Mouse (Mus musculus) WW6 (cell line): ENCODE results near the gene Ak4.

Source experiments
- DNase-seq: peaks from one replicate; pipeline ENCODE4 v3.0.0-alpha.2; 2013; ENCODE audit warnings: low read depth, low spot score

Ak4 gene

DNA sequence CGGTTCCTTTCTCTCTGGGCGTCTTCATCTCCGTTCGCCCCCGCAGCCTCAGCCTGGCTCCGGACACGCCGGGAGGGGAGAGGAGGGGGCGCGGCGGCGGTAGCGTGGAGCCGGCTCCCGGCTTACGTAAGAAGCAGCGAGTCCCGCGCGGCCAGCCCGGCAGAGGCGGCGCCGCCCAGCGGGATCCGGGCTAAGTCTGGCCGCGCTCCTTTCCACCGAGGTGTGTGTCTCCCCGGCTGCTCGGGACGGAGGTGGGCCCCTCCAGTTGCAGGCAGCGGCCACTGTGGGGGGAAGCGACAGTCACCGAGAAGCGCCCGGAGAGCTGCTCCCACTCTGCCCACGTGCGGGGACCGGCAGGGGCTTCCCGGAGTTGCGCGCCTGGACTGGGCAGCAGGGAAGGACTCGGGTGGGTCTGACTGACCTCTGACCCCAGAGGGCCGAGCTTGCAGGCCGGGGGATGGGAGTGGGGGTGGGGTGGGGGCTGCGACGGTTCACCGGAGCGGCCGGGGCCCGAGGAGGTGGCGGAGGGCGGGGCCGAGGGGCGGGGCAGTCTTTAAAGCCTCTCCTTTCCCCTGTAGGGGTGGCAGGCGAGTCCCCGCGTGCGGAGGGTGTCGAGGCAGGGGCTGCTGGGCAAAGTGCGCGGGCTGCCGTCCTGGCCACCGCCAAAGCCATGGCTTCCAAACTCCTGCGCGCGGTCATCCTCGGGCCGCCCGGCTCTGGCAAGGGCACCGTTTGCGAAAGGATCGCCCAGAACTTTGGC, at the start of gene Ak4:
Ak4 (plus strand) TSS at position 127 of the 760 bp plus-strand sequence.
- peak; percentile 38 for DNase-seq

DNA sequence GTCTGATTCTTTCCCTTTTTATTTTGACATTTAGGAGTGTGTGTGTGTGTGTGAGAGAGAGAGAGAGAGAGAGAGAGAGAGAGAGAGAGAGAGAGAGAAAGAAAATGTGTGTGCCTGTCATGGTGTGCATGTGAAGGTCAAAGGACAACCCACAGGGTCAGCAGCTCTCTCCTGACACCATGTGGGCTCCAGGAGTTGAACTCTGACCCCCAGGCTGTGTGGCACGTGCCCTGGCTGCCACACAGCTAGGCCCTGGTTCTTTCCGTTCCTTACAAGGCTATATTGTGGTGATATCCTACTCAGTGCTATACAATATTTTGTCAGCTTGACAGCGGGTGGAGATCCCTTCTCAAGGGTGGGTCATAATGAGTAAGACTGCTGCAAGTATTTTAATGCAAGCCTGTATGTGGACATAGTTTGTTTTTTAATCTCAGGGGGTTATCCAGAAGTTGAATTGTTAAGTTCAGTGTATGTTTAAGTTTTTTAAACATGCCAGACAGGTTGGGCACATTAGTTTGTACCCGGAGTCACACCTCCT, 49.3 kb upstream of the Ak4 start:
- no peak for DNase-seq

- no peak for DNase-seq
These were observed 46.8 kb upstream of the Ak4 start for GRCm38 (mm10) chr4:101372283-101372682.

- no peak for DNase-seq
These were observed 46.3 kb upstream of the Ak4 start for GRCm38 (mm10) chr4:101372751-101373150.

GRCm38 (mm10) chr4:101374104-101374503, 45.0 kb upstream of the Ak4 start:
- DNase-seq, result no peak

- no peak for DNase-seq
These were observed 42.2 kb upstream of the Ak4 start for GRCm38 (mm10) chr4:101376835-101377234.

DNA sequence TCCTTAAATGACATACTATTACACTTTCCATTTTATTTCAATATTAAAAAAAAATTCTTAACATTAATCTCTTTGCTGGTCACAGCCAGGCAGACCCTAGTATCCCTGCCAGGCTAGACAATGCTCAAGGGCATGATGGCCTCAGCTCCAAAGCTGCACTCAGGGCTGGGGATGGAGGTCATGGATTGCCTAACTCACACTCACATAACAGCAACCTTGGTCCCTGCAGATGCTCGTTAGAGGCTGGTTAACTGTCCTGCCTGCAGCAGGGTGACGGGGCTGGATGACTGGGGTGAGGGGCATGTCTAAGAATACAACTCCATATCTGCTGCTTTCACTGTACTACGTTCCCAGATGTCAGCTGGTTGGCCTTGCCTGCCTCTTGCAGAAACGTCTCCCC, 40.8 kb upstream of the Ak4 start:
- no peak for DNase-seq

GRCm38 (mm10) chr4:101378778-101379177, 40.3 kb upstream of the Ak4 start:
- DNase-seq, result no peak

- no peak for DNase-seq
These were observed 34.1 kb upstream of the Ak4 start for GRCm38 (mm10) chr4:101385002-101385401.

DNA sequence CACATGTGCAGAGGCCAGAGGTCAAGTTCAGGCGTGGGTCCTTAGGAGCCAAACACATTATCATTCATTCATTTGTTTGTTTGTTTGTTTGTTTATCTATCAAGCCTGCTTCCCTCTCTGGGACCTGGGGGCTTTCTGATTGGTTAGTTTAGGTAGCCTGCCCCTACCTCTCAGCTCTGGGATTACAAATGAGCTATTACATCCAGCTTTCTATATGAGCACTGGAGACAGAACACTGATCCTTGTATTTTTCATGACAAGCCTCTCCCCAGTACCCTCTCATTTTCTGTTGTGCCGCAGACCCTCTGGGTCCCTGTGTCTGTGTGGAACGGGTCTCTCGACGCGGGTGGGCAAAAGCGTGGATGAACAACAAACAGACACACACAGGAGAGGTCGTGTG, 30.8 kb upstream of the Ak4 start:
- DNase-seq, result no peak

DNA sequence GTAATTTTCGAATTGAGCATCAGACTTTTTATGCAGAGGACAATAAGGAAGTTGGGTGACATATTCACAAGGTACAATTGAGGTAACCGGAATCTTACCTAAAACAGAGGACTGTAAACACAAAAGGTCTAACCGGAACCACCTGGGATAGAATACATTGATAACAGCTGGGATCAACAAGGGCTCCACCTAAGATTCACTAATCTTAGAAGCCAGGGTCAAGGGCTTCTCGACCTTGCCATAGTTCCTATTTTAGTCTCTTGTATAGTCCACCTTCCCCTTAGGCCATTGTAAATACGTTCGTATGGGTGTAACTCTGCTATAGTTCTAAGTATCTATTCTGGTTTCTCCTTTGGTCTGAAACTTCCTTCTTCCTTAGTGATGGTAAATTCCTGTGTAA, 30.4 kb upstream of the Ak4 start:
- DNase-seq, result peak; percentile 33

- DNase-seq, result peak; percentile 42
These were observed 26.8 kb upstream of the Ak4 start for GRCm38 (mm10) chr4:101392229-101392628.

DNA sequence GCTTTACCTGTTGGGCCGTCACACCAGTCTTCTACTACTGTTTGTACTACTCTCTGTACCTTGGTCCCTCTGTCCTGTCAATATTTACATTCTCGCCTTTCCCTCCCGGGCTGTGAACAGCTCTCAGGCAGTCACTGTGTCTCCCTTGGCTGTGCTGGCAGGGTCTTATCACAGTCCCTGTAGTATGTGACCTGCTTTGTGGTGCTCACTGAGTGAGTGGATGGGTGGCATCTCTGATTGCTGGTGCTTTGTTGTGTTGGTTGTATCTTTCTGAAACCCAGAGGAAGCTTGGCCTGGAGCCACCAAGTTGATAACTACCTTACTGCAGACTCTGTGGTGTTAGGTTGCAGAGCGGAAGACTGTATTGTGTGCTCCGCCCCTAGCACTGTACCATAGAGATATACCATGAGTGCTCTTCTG, 25.8 kb upstream of the Ak4 start:
- no peak for DNase-seq

DNA sequence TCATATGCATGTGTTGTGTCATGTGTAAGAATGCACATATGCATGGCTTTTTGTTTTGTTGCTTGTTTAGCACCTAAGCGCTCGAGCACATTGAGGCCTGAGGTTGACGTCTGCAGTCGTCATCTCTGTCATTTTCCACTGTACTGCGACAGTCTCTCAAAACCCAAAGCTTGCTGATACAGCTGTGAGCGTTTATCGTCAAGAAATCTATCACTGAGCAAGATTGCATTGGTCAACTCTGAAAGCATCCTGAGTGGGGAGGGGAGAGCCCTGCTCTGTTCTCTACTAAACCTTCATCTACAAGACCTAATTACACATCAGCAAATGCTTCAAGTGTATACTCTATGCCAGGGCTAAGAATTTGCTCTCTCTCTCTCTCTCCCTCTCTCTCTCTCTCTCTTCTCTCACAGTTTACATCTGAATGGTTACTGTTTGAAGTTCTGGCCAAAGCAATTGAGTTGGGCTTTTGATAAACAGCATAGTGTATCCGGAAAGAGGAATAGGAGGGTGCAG, 24.0 kb upstream of the Ak4 start:
- no peak for DNase-seq

GRCm38 (mm10) chr4:101400025-101400594, 19.0 kb upstream of the Ak4 start:
- DNase-seq, result no peak

DNA sequence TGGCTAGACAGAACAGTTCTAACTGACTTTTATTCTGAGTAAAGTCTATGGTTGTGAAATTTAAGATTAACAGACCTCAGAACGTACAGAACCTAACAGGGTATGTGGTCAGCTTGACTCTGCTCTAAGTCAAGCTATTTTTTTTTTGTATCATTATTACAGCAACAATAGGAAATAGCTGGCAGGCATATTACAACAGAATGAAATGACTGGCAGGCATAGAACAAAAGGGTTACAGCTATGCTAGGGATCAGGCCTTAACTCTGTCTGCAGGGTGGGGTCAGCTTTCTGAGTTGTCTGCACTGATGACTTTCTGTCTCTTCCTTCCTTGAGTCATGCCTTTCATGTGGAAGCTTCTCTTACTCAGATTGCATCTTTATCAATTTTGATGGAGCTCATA, 17.1 kb upstream of the Ak4 start:
- no peak for DNase-seq

- DNase-seq, result no peak
These were observed 14.2 kb upstream of the Ak4 start for GRCm38 (mm10) chr4:101404863-101405262.

GRCm38 (mm10) chr4:101406411-101407196, 12.5 kb upstream of the Ak4 start:
- no peak for DNase-seq

GRCm38 (mm10) chr4:101416966-101417365, 2.1 kb upstream of the Ak4 start:
- no peak for DNase-seq

DNA sequence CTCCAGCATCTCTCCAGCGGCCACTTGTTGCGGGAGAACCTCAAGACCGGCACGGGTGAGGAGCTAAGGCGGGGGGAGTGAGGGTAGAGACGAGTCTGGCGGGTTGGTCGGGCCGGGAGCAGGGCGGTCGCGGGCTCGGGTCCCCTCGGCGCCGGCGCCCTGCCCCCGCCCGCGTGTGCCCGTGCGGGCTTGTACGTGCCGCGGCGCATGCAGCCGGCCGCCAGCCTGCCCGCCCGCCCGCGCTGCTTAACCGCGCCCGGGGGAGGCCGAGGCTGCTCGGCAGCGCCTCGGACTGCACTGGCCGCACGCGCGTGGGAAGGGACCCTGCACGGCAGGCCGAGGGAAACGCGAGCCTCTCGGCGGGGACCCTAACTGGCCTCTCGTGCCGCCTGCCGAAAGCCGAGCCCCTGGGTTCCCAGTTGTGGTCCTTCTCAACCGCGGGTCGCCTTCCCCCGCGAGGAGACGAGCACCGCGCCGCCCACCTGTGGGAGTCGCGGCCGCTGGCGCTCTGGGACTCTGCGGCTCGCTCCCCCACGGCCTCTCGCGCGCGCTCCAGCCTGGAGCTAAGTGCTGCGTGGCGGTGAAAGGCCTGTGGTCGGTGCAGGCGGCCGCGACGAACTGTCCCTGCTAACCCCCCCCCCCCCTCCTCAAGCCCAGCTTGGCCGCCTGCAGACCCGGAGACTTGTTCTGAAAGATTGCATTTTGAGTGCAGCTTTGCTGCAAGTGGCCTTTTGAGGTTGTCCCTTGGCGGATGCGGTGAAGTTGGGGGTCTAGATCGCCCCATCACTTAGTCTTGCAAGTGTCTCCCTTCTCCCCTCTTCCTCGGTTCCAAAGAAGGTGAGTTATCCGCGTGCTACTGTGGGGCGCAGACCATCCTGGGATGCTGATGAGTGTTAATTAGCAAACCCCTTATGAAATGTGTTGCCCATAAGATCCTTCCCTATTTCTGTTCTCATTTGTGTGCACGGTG, 1.1 kb downstream of the Ak4 start:
- no peak for DNase-seq

DNA sequence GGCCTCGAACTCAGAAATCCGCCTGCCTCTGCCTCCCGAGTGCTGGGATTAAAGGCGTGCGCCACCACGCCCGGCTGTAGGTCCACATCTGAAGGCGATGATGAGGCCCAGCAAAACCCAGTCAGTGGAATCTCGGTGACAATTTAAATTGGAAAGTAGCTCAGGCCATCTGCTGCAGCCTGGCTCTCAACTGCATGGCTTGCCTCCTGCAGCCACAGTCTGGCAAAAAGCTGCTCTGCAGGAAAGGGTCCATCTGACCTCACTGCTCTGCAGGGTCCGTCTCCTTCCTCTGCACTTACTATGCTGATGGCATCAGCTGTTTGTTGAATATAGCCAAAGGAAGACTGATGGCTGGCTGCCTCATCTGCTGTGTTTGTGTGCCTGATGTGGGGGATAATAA, 3.9 kb downstream of the Ak4 start:
- no peak for DNase-seq
